ENCODE assay signal across 22 mouse cellular contexts in genomic region chr16:64878611-64879132, GRCm38 (mm10). TPM values are rescaled to one million over a fixed set of nuclear protein-coding genes. Genes with fewer than 3 reads are reported as not detected.
DNase-seq lines count a peak whose midpoint lies in the region; ATAC-seq and TF ChIP-seq lines count a peak whose summit lies in the region.
"Had no signal": no experiment of that assay in that cellular context is flagged by ENCODE, and none has a peak within 500 bp of the region (broad histone marks: within the 10 kb centered on the region; RNA-seq: fewer than 3 reads in every experiment).

No protein-coding gene starts in this region.

- TF ChIP-seq CTCF in heart, adult 2 months (IDR thresholded peaks at IDR 0.05) = no peak
- TF ChIP-seq CTCF in liver, embryonic 14.5 days (IDR thresholded peaks at IDR 0.05; ENCODE audit: low read depth) = peak; percentile 21; the same call in 1 of the 2 replicates
- TF ChIP-seq CTCF in CH12.LX (conservative IDR thresholded peaks at IDR 0.05 in 1 of 2, IDR thresholded peaks at IDR 0.05 in 1 of 2; ENCODE audit: low read depth in 2 of 2, low read length in 2 of 2) = peak in 1 of 2 experiments; percentile 45; a peak in 2 of 4 replicates

- H3K36me3 ChIP-seq in heart, adult 2 months (ENCODE audit: control insufficient read depth, insufficient read depth, low read length) = no peaks in the 10 kb centered on the region
- no peaks in the 10 kb centered on the region for H3K36me3 ChIP-seq in liver, embryonic 14.5 days (replicated peaks; ENCODE audit: control insufficient read depth, insufficient read depth, low read depth)
- no peaks in the 10 kb centered on the region for H3K36me3 ChIP-seq in CH12.LX (replicated peaks in 1 of 2; ENCODE audit: control insufficient read depth in 1 of 2, insufficient read depth in 1 of 2, low read length in 1 of 2)
- H3K36me3 ChIP-seq: embryonic facial prominence, embryonic 15.5 days; forebrain, embryonic 10.5 days; hindbrain, embryonic 15.5 days; intestine, embryonic 15.5 days; limb, embryonic 13.5 days had no signal

- no peaks in the 10 kb centered on the region for H3K27me3 ChIP-seq in heart, adult 2 months (ENCODE audit: control insufficient read depth, insufficient read depth, low read length)
- no peaks in the 10 kb centered on the region for H3K27me3 ChIP-seq in liver, embryonic 14.5 days (ENCODE audit: control insufficient read depth, insufficient read depth, low read length)
- H3K27me3 ChIP-seq in CH12.LX (replicated peaks) = no peaks in the 10 kb centered on the region
- H3K27me3 ChIP-seq: embryonic facial prominence, embryonic 15.5 days; hindbrain, embryonic 15.5 days; intestine, embryonic 15.5 days; limb, embryonic 13.5 days had no signal

- intact Hi-C loops in heart, adult 2 months (cut with DNase I) = no loop called here

- H3K4me2 ChIP-seq in liver, embryonic 14.5 days (ENCODE audit: low read depth) = no peak overlapping the region
- H3K4me2 ChIP-seq in CH12.LX (ENCODE audit: insufficient read depth, low read depth, poor library complexity, severe bottlenecking) = no peak overlapping the region
- H3K4me2 ChIP-seq: embryonic facial prominence, embryonic 15.5 days; hindbrain, embryonic 15.5 days; intestine, embryonic 15.5 days; limb, embryonic 13.5 days had no signal

- no peaks in the 10 kb centered on the region for H3K79me2 ChIP-seq in heart, adult 2 months (replicated peaks; ENCODE audit: control insufficient read depth, insufficient read depth, low read length)
- H3K79me2 ChIP-seq in CH12.LX (replicated peaks; ENCODE audit: control insufficient read depth, extremely low read depth, insufficient read depth, poor library complexity, severe bottlenecking) = no peaks in the 10 kb centered on the region

- H3K4me3 ChIP-seq in heart, adult 2 months = no peak overlapping the region
- H3K4me3 ChIP-seq in liver, embryonic 14.5 days (ENCODE audit: insufficient read depth in 1 of 2, low read depth in 2 of 2, low read length in 2 of 2) = no peak overlapping the region
- H3K4me3 ChIP-seq in CH12.LX (replicated peaks in 1 of 3; ENCODE audit: low read depth in 2 of 3, low read length in 2 of 3, poor library complexity in 1 of 3) = no peak overlapping the region
- H3K4me3 ChIP-seq: embryonic facial prominence, embryonic 15.5 days; forebrain, embryonic 10.5 days; hindbrain, embryonic 15.5 days; intestine, embryonic 15.5 days; limb, embryonic 13.5 days; myocyte had no signal

- no peak for ATAC-seq in liver, embryonic 14.5 days (ENCODE audit: insufficient read depth)
- ATAC-seq: forebrain, postnatal 0 days had no signal

- 89% methylated on average over 3 of the region's 3 CpGs for WGBS in heart, adult 2 months
- WGBS in liver, embryonic 14.5 days (ENCODE audit: insufficient replicate concordance) = 60% methylated on average over 3 of the region's 3 CpGs

- TF ChIP-seq RAD21 in CH12.LX (IDR thresholded peaks at IDR 0.05; ENCODE audit: low read depth, low read length) = peak; percentile 44

- no peak for TF ChIP-seq EP300 in heart, adult 2 months (IDR thresholded peaks at IDR 0.05; ENCODE audit: insufficient read depth, low read depth, low read length)
- TF ChIP-seq EP300 in liver, embryonic 14.5 days (IDR thresholded peaks at IDR 0.05; ENCODE audit: low read depth) = no peak
- TF ChIP-seq EP300 in CH12.LX (IDR thresholded peaks at IDR 0.05; ENCODE audit: low read length) = no peak

- H3K27ac ChIP-seq in heart, adult 2 months = no peak overlapping the region
- no peak overlapping the region for H3K27ac ChIP-seq in liver, embryonic 14.5 days
- no peak overlapping the region for H3K27ac ChIP-seq in CH12.LX (ENCODE audit: insufficient read depth, low read depth)
- H3K27ac ChIP-seq: embryonic facial prominence, embryonic 15.5 days; forebrain, embryonic 10.5 days; hindbrain, embryonic 15.5 days; intestine, embryonic 15.5 days; limb, embryonic 13.5 days had no signal

- DNase-seq in heart, adult 11 months = peak; percentile 8
- no peak for DNase-seq in heart, adult 2 months
- no peak for DNase-seq in liver, embryonic 14.5 days (ENCODE audit: low read depth in 3 of 3, low spot score in 3 of 3)
- DNase-seq in liver (no peak), CH12.LX (ENCODE audit: extremely low read depth) (no peak)
- peak; percentile 62 for DNase-seq in fat pad, adult 2 months (ENCODE audit: extremely low read depth, low read depth, low spot score)
- no peak for DNase-seq in cerebellum, adult 9-10 months
- DNase-seq in frontal cortex, postnatal 10 days (ENCODE audit: low spot score in 2 of 2) = no peak
- DNase-seq: adrenal gland, postnatal 25 days; cerebellum, adult 11-12 months; cerebellum, postnatal 25 days; forebrain, postnatal 0 days; heart, postnatal 4 days; lung, adult 2 months; midbrain, embryonic 14.5 days; thymus, postnatal 4 days had no signal

- in situ Hi-C loops in CH12.LX (cut with MboI; ENCODE audit: low pct_ligation_motif_present, low pct_unique_long_range_greater_than_20kb, low sequenced_read_pairs) = loop anchor here (5.0 kb wide), 1 partner anchor 111 kb away; no protein-coding TSS in a partner anchor

- dilution Hi-C loops in CH12.LX (cut with MboI; ENCODE audit: extremely low pct_ligation_motif_present, extremely low pct_unique_long_range_greater_than_20kb, low sequenced_read_pairs) = no loop called here

- TF ChIP-seq POLR2A in heart, adult 2 months (IDR thresholded peaks at IDR 0.05; ENCODE audit: insufficient read depth, low read depth, low read length) = no peak
- TF ChIP-seq POLR2A in CH12.LX (IDR thresholded peaks at IDR 0.05; ENCODE audit: low read depth, low read length) = no peak

- H3K9me3 ChIP-seq in liver, embryonic 14.5 days (ENCODE audit: control insufficient read depth, low read length) = no peaks in the 10 kb centered on the region
- no peaks in the 10 kb centered on the region for H3K9me3 ChIP-seq in CH12.LX (replicated peaks; ENCODE audit: low read length)
- H3K9me3 ChIP-seq: embryonic facial prominence, embryonic 15.5 days; forebrain, embryonic 10.5 days; hindbrain, embryonic 15.5 days; intestine, embryonic 15.5 days; limb, embryonic 13.5 days had no signal

- H3K4me1 ChIP-seq in heart, adult 2 months (ENCODE audit: control insufficient read depth, insufficient read depth, low read length) = no peaks in the 10 kb centered on the region; the same call in 1 of the 2 replicates
- H3K4me1 ChIP-seq in liver, embryonic 14.5 days (replicated peaks; ENCODE audit: control insufficient read depth in 2 of 2, insufficient read depth in 2 of 2, low read length in 1 of 2) = no peaks in the 10 kb centered on the region; a peak in 1 of 4 replicates
- peaks cover 3 to 19% of the 10 kb centered on the region in 2 experiments; a peak in 3 of 4 replicates for H3K4me1 ChIP-seq in CH12.LX (ENCODE audit: control insufficient read depth in 1 of 2, insufficient read depth in 2 of 2)
- H3K4me1 ChIP-seq: embryonic facial prominence, embryonic 15.5 days; forebrain, embryonic 10.5 days; intestine, embryonic 15.5 days; limb, embryonic 13.5 days had no signal

- no peak overlapping the region for H3K9ac ChIP-seq in heart, adult 2 months (ENCODE audit: low read depth, low read length)
- H3K9ac ChIP-seq in liver, embryonic 14.5 days (replicated peaks) = no peak overlapping the region
- no peak overlapping the region for H3K9ac ChIP-seq in CH12.LX (ENCODE audit: insufficient read depth, low read depth)
- H3K9ac ChIP-seq: embryonic facial prominence, embryonic 15.5 days; forebrain, postnatal 0 days; hindbrain, embryonic 15.5 days; intestine, embryonic 15.5 days; limb, embryonic 13.5 days had no signal

TF ChIP-seq in CH12.LX, 34 proteins besides CTCF, POLR2A, EP300 and RAD21:
- TF ChIP-seq RCOR1 (conservative IDR thresholded peaks at IDR 0.05; ENCODE audit: low read depth, low read length) (no peak), ZC3H11A (IDR thresholded peaks at IDR 0.05; ENCODE audit: low read depth, low read length) (0 out of 2 replicates have a peak, but pooled peaks have one; percentile 2), TCF12 (IDR thresholded peaks at IDR 0.05; ENCODE audit: low read depth, low read length) (no peak), SMC3 (IDR thresholded peaks at IDR 0.05; ENCODE audit: low read depth, low read length) (peak; percentile 39)

RNA-seq across cellular contexts. Expression of gene Cggbp1, which starts 26.9 kb away (rescaled TPM):
- 10 to 100 TPM; 37.1 to 37.4 TPM for total RNA-seq in heart, adult 2 months (2021)
- 7.9 and 17.9 TPM in 2 replicates for polyA plus RNA-seq in heart, adult 2 months (2012; rRNA removed)
- polyA plus RNA-seq in liver, embryonic 14.5 days (2012; rRNA removed) = 6.5 and 11.2 TPM in 2 replicates
- polyA plus RNA-seq in liver, embryonic 14.5 days (2014; fragmentation: Nextera tagmentation; extraction: Ambion mirVana) = 26.0 and 27.8 TPM in 2 replicates
- total RNA-seq in CH12.LX (2012; rRNA removed) = 38.5 and 42.1 TPM in 2 replicates
- 71.1 and 88.5 TPM in 2 replicates for total RNA-seq in CH12.LX (2014; rRNA removed)
- polyA plus RNA-seq in CH12.LX (2012; ENCODE audit: insufficient read length, low read depth) = 82.6 and 86.5 TPM in 2 replicates

RNA-seq across cellular contexts. Expression of gene Zfp654, which starts 27.2 kb away (rescaled TPM):
- 10 to 100 TPM in 1 of 2 experiments, 1 to 10 TPM in 1; 7.2 to 10.6 TPM for total RNA-seq in heart, adult 2 months (2021)
- 1.3 and 2.9 TPM in 2 replicates for polyA plus RNA-seq in heart, adult 2 months (2012; rRNA removed)
- polyA plus RNA-seq in liver, embryonic 14.5 days (2012; rRNA removed) = 1.4 and 2.4 TPM in 2 replicates
- polyA plus RNA-seq in liver, embryonic 14.5 days (2014; fragmentation: Nextera tagmentation; extraction: Ambion mirVana) = 3.2 and 3.3 TPM in 2 replicates
- 5.2 and 7.1 TPM in 2 replicates for total RNA-seq in CH12.LX (2012; rRNA removed)
- 22.6 and 24.7 TPM in 2 replicates for total RNA-seq in CH12.LX (2014; rRNA removed)
- 5.1 and 6.5 TPM in 2 replicates for polyA plus RNA-seq in CH12.LX (2012; ENCODE audit: insufficient read length, low read depth)

Comparison
In these comparisons a context has a peak if more than half of its experiments do, and no peak if none do; other contexts are left out.
1. DNase-seq: peak in heart, adult 11 months (single experiment) and fat pad, adult 2 months (single experiment); none in heart, adult 2 months (0 of 2), liver, embryonic 14.5 days (0 of 3), liver (single experiment), CH12.LX (single experiment), cerebellum, adult 9-10 months (single experiment) and frontal cortex, postnatal 10 days (0 of 2).